Mouse (Mus musculus): Measurements from ENCODE around the gene Zscan10. TPM values are rescaled to one million over a fixed set of nuclear protein-coding genes. Genes with fewer than 3 reads are reported as not detected.
"Not testable (repeated sequence)": the region's sequence is repeated elsewhere in the genome, so short reads cannot be mapped to it uniquely, and the experiment has no call there.

The Zscan10 gene
- polyA plus RNA-seq, 1 experiment from 2014 or later = not detected

DNA sequence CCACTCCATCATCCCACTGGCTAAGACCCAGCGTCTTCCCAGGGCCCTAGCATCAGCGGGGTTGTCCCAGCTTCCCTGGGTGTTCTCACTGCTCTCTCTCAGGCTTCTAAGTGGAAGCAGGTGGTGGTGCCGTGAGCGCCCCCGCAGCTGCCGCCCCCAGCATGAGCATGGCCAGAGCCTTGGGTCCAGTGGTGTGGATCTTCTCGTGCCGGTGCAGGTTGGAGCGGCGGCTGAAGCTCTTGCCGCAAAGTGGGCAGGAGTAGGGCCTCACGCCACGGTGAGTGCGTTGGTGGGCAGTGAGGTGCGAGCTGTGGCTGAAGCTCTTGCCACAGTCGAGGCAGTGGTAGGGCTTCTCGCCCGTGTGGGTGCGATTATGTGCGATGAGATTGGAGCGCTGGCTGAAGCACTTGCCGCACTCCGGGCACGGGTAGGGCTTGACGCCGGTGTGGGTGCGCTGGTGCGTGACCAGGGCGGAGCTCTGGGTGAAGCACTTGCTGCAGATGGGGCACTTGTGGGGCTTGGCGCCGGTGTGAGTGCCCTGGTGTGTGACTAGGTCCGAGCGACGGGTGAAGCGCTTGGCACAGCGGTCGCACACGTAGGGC lies 24.6 kb upstream of the Zscan10 start:
- no peaks in the 10 kb centered on the region for H3K27me3 ChIP-seq
- no peak for DNase-seq (ENCODE audit: low read depth, low spot score)
- no peak for TF ChIP-seq CTCF (IDR thresholded peaks at IDR 0.05)
- ChIA-PET CTCF (interaction anchor here (1.2 to 1.6 kb wide), 2 partner anchors 14 to 35 kb away, joined by 3 to 5 read pairs; no protein-coding TSS in a partner anchor), POLR2A (no interaction called here)
- in situ Hi-C loops (cut with MboI; ENCODE audit: low pct_unique_long_range_greater_than_20kb) = no loop called here
- ATAC-seq = no peak

DNA sequence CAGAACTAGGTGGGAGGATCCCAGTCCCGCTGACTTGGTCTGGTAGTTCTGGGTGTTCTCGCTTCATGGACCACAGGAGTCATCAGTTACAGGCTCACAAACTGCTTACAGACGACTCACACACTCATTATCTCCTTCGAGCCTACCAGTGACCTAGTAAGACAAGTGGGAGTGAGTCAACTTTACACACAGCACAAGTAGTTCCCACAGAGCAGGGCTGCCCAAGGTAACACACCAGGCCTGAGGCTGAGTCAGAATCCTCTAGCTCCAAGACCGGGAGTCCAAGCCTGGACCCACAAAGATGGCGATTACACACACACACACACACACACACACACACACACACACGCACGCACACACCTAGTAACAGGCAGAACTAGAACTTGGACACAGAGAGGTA lies 15.9 kb upstream of the Zscan10 start:
- in situ Hi-C loops (cut with MboI; ENCODE audit: low pct_unique_long_range_greater_than_20kb) = no loop called here
- ATAC-seq = peak; percentile 70
- no peak for TF ChIP-seq CTCF (IDR thresholded peaks at IDR 0.05)
- ChIA-PET POLR2A (no interaction called here), CTCF (interaction anchor here (1.1 to 1.2 kb wide), 2 partner anchors 13 to 26 kb away, joined by 3 read pairs; no protein-coding TSS in a partner anchor)
- no peaks in the 10 kb centered on the region for H3K27me3 ChIP-seq
- no peak for DNase-seq (ENCODE audit: low read depth, low spot score)

DNA sequence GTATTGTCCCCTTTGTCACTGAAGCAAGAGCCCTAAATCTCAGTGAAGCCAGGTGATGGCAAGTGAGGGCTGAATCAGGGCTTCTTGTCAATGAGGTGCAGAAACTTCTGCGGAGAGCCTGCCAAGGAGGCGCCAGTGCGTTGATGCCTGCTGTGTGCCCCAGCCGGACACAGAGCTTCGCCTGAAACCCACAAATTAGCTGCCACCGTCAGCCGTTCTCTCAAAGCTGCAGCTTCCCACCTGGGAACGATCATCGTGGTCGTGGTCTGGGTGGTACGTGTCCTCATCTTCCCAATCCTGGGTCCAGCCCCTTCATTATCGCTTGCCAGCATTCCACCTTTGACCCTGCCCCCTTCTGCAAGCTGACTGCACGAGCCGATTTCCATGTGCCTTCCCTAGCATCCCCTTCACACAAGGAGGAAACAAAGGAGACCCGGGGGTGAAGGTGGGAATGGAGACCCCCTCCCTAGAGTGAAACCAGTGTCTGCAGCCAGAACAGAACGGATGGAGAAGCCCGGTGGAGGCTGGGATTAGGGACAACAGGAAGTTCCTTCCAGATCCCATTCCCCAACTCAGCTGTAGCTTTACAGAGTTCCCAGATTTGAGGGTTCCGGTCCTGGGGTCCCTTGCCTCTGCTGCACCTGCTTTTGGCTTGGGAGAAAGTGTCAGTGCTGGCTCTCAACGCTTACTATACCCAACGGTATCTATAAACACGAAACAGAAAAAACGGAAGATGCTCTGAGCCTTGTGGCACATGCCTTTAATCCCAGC lies 14.8 kb upstream of the Zscan10 start:
- CTCF ChIA-PET = no interaction called here
- in situ Hi-C loops (cut with MboI; ENCODE audit: low pct_unique_long_range_greater_than_20kb) = no loop called here
- peak; percentile 27 for ATAC-seq

DNA sequence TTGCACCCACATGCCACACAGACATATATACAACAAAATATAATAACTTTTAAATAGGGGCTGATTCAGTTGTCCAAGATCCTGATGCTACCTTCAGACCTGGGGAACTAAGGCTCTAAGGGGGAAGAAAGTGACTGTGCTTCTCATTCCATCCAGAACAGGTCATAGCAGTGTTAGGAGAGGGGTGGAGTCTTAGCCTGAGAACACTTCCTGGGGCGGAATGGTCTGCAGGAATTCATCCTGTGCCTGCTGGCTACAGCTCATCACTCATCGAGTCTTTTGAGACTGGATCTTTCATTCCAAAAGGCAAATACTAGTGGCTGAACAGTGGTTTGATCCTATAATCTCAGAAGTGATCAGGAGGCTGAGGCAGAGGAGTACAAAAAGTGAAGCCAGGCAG lies 13.4 kb upstream of the Zscan10 start:
- CTCF ChIA-PET = no interaction called here
- DNase-seq (ENCODE audit: low read depth, low spot score) = no peak
- H3K27me3 ChIP-seq = no peaks in the 10 kb centered on the region
- no peak for TF ChIP-seq CTCF (IDR thresholded peaks at IDR 0.05)
- no peak for ATAC-seq
- in situ Hi-C loops (cut with MboI; ENCODE audit: low pct_unique_long_range_greater_than_20kb) = no loop called here
- POLR2A ChIA-PET = no interaction called here

More for the DNA sequence above, 14.8 kb upstream of the Zscan10 start:
- POLR2A ChIA-PET = no interaction called here
- no peak for TF ChIP-seq CTCF (IDR thresholded peaks at IDR 0.05)
- DNase-seq (ENCODE audit: low read depth, low spot score) = no peak
- H3K27me3 ChIP-seq = no peaks in the 10 kb centered on the region

DNA sequence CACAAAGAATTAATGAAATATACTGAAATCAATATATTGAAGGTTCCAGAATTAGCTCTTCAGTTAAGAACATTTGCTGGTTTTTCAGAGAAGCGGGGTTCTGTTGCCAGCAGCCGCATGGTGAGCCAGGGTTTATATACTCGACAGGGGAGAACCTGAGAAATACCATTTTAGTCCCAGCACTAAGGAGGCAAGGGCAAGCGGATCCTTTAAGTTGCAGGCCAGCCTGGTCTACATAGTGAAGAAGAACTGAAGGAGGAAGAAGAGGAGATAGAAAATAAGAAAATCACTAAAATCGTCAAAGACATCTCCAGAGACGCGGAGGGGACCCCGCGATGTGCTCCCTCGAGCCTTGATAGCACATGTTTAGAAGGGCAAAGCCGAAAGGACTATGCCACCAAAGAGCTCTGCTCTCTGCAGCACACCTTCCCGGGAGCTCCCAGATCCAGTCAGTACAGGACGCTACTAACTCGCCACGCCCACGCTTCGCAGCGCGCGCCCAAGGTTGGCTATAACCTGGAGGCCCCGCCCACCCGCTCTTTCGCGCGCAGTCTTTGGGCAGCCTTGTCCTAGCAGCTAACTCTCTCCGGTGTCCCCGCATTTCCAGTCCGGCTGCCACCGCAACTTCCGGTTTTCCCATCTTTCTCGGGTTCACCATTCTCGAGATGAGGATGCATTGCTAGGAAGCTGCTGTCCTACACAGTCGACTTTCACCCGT lies 8.3 kb upstream of the Zscan10 start:
- TF ChIP-seq CTCF (IDR thresholded peaks at IDR 0.05) = no peak
- peak; percentile 66 for DNase-seq (ENCODE audit: low read depth, low spot score)
- ChIA-PET CTCF (interaction anchor here (0.8 to 2.4 kb wide), 5 partner anchors 12 to 22 kb away, joined by 3 to 9 read pairs (median 7); no protein-coding TSS in a partner anchor), POLR2A (interaction anchor here (1.3 kb wide), 1 partner anchor 13 kb away, joined by 3 read pairs; no protein-coding TSS in a partner anchor)
- peak; percentile 100 for ATAC-seq
- no peaks in the 10 kb centered on the region for H3K27me3 ChIP-seq
- in situ Hi-C loops (cut with MboI; ENCODE audit: low pct_unique_long_range_greater_than_20kb) = no loop called here

DNA sequence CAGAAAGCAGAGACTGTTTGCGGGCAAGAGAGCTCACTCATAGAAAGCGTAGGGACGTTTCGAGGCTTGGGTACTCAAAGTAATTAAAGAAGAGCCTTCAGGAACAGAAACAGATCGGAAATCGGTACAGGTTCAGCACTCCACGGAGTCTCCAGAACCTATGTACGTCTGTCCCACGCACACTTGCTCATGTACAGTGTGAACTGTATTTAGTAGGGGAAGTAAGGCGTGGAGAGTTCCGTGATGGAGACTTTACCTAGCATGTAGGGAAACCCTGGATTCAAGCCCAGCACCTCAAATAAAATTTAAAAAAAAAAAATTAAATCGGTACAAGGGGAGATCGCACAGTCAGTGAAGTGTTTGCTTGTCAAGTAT lies 7.7 kb upstream of the Zscan10 start:
- peak; percentile 33 for ATAC-seq
- ChIA-PET CTCF (interaction anchor here (0.8 to 2.4 kb wide), 5 partner anchors 11 to 22 kb away, joined by 3 to 9 read pairs (median 7); no protein-coding TSS in a partner anchor), POLR2A (interaction anchor here (1.3 kb wide), 1 partner anchor 14 kb away, joined by 3 read pairs; no protein-coding TSS in a partner anchor)
- DNase-seq (ENCODE audit: low read depth, low spot score) = no peak
- no peaks in the 10 kb centered on the region for H3K27me3 ChIP-seq
- no peak for TF ChIP-seq CTCF (IDR thresholded peaks at IDR 0.05)
- in situ Hi-C loops (cut with MboI; ENCODE audit: low pct_unique_long_range_greater_than_20kb) = no loop called here

DNA sequence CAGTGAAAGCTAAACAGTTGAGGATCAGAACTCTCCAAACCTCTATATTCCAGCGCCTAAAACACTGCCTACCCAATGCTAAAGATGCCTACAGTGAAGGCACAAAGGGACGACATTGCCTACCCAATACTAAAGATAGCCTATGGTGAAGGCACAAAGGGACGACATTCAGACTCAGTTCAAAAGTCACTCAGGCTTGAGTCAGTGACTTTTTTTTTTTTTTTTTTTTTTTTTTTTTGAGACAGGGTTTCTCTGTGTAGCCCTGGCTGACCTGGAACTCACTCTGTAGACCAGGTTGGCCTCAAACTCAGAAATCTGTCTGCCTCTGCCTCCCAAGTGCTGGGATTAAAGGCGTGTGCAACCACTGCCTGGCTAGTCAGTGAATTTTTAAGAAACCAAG lies 5.5 kb upstream of the Zscan10 start:
- DNase-seq (ENCODE audit: low read depth, low spot score); ATAC-seq; CTCF ChIA-PET; H3K27me3 ChIP-seq; POLR2A ChIA-PET; in situ Hi-C loops (cut with MboI; ENCODE audit: low pct_unique_long_range_greater_than_20kb): not testable (repeated sequence)

DNA sequence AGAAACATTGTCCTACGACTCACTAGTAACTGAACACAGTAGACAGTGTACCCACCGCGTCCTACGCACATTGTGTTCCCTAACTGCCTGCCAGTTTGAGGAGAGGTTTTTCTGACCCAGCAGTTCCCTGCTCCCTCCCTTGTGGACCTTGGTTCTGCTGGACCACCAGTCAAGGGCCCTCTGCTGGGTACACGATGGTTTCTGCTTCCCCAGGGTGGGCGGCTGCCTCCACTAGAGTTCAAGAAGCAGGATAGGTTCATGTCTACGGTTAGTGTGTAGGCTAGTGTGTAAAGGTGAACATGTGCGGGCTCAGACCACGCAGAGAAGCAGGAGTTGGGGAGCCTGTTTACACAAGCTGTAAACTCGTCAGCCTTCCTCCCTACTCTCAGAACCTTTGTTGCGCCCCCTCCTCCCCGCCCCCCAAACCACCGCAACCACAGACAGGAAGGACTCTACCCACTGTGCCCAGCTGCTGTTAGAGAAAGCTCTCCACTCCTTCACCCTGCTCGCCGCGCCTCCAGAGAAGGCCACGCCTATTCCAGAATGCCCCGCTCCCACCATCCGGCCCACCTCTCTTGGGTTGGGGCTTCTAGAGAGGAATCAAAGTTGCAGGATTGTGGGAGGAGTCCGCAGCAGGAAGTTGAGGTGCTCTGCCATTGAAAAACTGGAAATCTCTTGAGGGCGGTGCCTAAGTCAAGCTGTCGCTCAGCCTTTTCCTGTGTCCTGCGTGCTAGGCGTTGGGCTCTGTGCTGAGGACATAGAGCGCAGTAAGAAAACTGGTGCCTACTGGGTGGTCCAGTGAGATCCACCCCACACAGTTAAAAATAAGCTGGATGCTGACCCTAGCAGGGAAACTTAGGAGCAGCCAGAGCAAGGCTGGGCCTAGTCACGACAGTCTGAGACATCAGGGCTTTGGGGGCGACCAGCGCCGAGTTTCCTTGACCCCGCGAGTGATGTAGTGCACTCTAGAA lies 1.8 kb upstream of the Zscan10 start, which contains the start of gene Zfp13:
Zfp13 (minus strand) TSS at position 906 of the 971 bp plus-strand sequence.
- in situ Hi-C loops (cut with MboI; ENCODE audit: low pct_unique_long_range_greater_than_20kb) = no loop called here
- POLR2A ChIA-PET = interaction anchor here (0.7 to 2.2 kb wide), 4 partner anchors 32 to 52 kb away, joined by 3 to 5 read pairs (median 4); no protein-coding TSS in a partner anchor

DNA sequence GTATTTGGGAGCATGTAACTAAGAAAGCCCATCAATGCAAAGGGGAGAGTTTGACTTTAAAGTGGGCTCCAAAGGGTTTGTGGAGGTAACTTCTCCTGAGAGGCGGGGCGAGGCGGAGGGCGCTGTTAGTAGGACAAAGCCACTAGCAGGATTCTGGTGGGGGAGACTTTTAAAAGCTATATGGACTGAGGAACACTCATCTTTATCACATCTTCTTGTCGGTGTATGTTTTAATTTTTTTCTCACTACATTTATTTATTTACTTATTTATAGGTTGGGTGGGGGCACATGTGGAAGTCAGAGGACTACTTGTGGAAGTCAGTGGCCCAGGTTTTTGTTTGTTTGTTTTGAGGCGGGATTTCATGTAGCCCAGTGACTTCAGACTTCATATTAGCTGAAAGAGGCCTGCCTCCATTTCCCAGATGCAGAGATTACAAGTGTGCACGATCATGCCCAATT lies 1.0 kb upstream of the Zscan10 start:
- in situ Hi-C loops (cut with MboI; ENCODE audit: low pct_unique_long_range_greater_than_20kb) = no loop called here
- POLR2A ChIA-PET = interaction anchor here (0.7 to 2.2 kb wide), 3 partner anchors 40 to 53 kb away, joined by 3 to 5 read pairs (median 4); no protein-coding TSS in a partner anchor
- H3K27me3 ChIP-seq = no peaks in the 10 kb centered on the region
- TF ChIP-seq CTCF (IDR thresholded peaks at IDR 0.05) = no peak
- ATAC-seq (no peak), DNase-seq (ENCODE audit: low read depth, low spot score) (no peak)
- CTCF ChIA-PET = interaction anchor here (0.9 to 1.1 kb wide), 2 partner anchors 11 to 37 kb away, joined by 3 read pairs; no protein-coding TSS in a partner anchor

More for the DNA sequence above, 1.8 kb upstream of the Zscan10 start, which contains the start of gene Zfp13:
- DNase-seq (ENCODE audit: low read depth, low spot score) = no peak
- H3K27me3 ChIP-seq = no peaks in the 10 kb centered on the region
- no peak for TF ChIP-seq CTCF (IDR thresholded peaks at IDR 0.05)
- ATAC-seq = peak; percentile 97
- CTCF ChIA-PET = interaction anchor here (1.1 kb wide), 1 partner anchor 12 kb away, joined by 3 read pairs; no protein-coding TSS in a partner anchor
